Mouse (Mus musculus) heart, embryonic 15.5 days (tissue): ENCODE measurements around the gene Actn4. TPM values are rescaled to one million over a fixed set of nuclear protein-coding genes. Genes with fewer than 3 reads are reported as not detected.
A peak's percentile ranks its signal among the peaks of the same experiment; 100 is the strongest.

Experiments
- ATAC-seq: fragments of 200-750 bp; cut with Nextera tagmentation; replicated peaks from 2 replicates; pipeline ENCODE4 v1.8.0; 2017; ENCODE audit warnings: low read depth, moderate TSS enrichment; ENCODE audit not compliant: insufficient number of reproducible peaks, insufficient read depth, low FRiP score
- H3K27ac ChIP-seq: fragments of 300-500 bp; sonication (generic); 2 replicates; pipeline ENCODE4 v1.5.1; 2015; ENCODE audit warnings: mild to moderate bottlenecking, inconsistent platforms
- H3K27me3 ChIP-seq: fragments of 300-500 bp; sonication (generic); 2 replicates; pipeline ENCODE4 v1.6.1; 2015; ENCODE audit warnings: inconsistent platforms
- H3K36me3 ChIP-seq: fragments of 300-500 bp; sonication (generic); 2 replicates; pipeline ENCODE4 v1.6.1; 2015; ENCODE audit warnings: mild to moderate bottlenecking, inconsistent platforms
- H3K4me1 ChIP-seq: fragments of 300-500 bp; sonication (generic); replicated peaks from 2 replicates; pipeline ENCODE4 v1.6.1; 2015; ENCODE audit warnings: inconsistent platforms
- H3K4me2 ChIP-seq: fragments of 300-500 bp; sonication (generic); 2 replicates; pipeline ENCODE4 v1.6.1; 2015; ENCODE audit warnings: inconsistent platforms, mild to moderate bottlenecking, moderate library complexity
- H3K4me3 ChIP-seq: fragments of 300-500 bp; sonication (generic); 2 replicates; pipeline ENCODE4 v1.5.1; 2015; ENCODE audit warnings: mild to moderate bottlenecking, inconsistent platforms
- H3K9ac ChIP-seq: fragments of 300-500 bp; sonication (generic); 2 replicates; pipeline ENCODE4 v1.6.1; 2015; ENCODE audit warnings: mild to moderate bottlenecking, inconsistent platforms
- H3K9me3 ChIP-seq: fragments of 300-500 bp; sonication (generic); replicated peaks from 2 replicates; pipeline ENCODE4 v1.6.1; 2016; ENCODE audit warnings: inconsistent platforms
- WGBS: fragments of 180-500 bp; shearing (Covaris S2); methylation state at CpG from one replicate; pipeline ENCODE4 v1.1.7; 2015; ENCODE audit warnings: mixed read lengths; 5-methylcytosine and 5-hydroxymethylcytosine counted together
- polyA plus RNA-seq: library from polyadenylated mRNA; unstranded; fragments of >200 nt; fragmentation: Nextera tagmentation; extraction: Ambion mirVana; gene quantifications from 2 replicates; pipeline ENCODE4 v1.2.1, GENCODE M21; 2015

The Actn4 gene
- polyA plus RNA-seq = 236 and 281 TPM in 2 replicates

DNA sequence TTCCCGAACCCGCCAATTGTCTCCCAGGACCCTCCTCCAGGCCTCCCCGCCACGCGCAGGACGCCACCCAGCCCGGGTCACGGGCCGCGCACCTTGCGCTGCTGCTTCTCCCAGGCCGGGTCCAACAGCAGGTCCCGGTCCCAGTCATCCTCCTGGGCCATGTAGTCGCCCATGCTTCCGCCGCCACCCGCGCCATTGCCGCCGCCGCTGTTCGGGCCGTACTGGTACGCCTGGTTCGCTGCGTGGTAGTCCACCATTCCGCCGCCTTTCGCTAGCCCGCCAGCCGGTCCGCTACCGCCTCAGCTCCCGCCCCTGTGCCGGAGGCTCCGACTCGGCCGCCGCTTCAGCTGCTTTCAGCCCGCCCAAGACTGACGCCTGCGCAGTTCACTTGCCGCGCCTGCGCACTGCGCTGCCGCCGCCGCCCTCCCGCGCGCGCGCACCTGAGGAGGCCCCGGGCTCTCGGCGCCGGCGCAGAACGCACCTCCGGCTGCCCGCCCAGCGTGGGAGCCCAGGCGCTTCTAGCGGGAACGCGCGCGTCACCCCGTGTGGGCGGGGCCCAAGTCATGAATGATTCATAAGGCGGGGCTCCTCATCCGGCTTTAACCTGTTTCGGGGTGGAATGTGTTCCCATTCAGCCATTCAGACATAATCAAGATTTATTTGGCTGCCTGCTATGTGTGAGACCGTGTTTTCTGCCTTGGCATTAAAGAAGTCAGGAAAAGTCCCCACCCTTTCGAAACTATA, at the start of gene Actn4:
TSS of gene Actn4 (minus strand) at position 414 of the 744 bp plus-strand sequence.
- Histone ChIP-seq H3K27ac (peak within 1 kb of the TSS; percentile 97), H3K4me1 (peaks cover 52% of the 10 kb centered on the region), H3K9me3 (no peaks in the 10 kb centered on the region), H3K4me3 (peak within 1 kb of the TSS; percentile 83), H3K9ac (peak within 1 kb of the TSS; percentile 99), H3K4me2 (peak within 1 kb of the TSS; percentile 83), H3K36me3 (no peaks in the 10 kb centered on the region), H3K27me3 (no peaks in the 10 kb centered on the region)
- ATAC-seq = peak; percentile 90
- under 1% methylated on average over 74 of the region's 76 CpGs for WGBS

DNA sequence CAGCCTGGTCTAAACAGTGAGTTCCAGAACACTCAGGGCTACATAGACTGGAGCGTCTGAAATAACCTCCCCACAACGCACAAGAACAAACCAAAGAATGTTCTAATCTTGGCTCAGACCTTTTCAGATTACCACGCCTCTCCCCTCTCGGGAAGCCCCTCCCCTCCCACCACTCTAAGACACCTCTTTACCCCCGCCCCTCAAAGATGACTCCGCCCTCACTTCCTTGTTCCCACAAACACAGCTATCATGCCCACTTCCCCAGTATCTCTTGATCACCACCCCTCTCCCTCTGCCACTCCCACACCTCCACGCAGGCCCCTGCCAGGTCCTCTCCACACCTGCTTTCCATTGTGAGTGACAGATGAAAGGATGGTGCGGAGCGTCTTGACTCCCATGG, 46.6 kb upstream of the Actn4 start:
- H3K9ac ChIP-seq = no peak overlapping the region
- no peak for ATAC-seq
- 56% methylated on average over 9 of the region's 9 CpGs for WGBS
- no peak overlapping the region for H3K4me2 ChIP-seq
- H3K27me3 ChIP-seq = no peaks in the 10 kb centered on the region
- no peak overlapping the region for H3K4me3 ChIP-seq
- no peaks in the 10 kb centered on the region for H3K4me1 ChIP-seq
- no peaks in the 10 kb centered on the region for H3K9me3 ChIP-seq
- no peak overlapping the region for H3K27ac ChIP-seq
- H3K36me3 ChIP-seq = no peaks in the 10 kb centered on the region

DNA sequence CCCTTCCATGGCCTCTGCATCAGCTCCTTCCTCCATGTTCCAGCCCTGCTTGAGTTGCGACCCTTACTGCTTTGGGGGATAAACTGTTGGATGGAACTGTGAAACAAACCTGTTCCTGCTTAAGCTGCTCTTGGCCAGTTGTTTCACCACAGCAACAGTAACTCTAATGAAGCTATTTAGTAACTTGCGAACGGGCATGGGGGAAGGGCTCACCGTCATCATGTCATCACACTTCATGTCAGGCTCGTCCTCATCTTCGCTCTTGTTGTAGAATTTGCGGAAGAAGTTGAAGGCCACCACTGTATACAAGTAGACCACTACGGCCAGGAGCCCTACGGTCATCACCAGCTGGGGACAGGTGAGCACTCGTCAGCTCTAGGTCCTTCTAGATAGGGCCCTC, 46.0 kb upstream of the Actn4 start:
- Histone ChIP-seq H3K36me3 (no peaks in the 10 kb centered on the region), H3K4me1 (no peaks in the 10 kb centered on the region), H3K4me3 (no peak overlapping the region), H3K27ac (no peak overlapping the region), H3K9ac (no peak overlapping the region), H3K9me3 (no peaks in the 10 kb centered on the region), H3K4me2 (no peak overlapping the region), H3K27me3 (no peaks in the 10 kb centered on the region)
- no peak for ATAC-seq
- 89% methylated on average over 10 of the region's 10 CpGs for WGBS

DNA sequence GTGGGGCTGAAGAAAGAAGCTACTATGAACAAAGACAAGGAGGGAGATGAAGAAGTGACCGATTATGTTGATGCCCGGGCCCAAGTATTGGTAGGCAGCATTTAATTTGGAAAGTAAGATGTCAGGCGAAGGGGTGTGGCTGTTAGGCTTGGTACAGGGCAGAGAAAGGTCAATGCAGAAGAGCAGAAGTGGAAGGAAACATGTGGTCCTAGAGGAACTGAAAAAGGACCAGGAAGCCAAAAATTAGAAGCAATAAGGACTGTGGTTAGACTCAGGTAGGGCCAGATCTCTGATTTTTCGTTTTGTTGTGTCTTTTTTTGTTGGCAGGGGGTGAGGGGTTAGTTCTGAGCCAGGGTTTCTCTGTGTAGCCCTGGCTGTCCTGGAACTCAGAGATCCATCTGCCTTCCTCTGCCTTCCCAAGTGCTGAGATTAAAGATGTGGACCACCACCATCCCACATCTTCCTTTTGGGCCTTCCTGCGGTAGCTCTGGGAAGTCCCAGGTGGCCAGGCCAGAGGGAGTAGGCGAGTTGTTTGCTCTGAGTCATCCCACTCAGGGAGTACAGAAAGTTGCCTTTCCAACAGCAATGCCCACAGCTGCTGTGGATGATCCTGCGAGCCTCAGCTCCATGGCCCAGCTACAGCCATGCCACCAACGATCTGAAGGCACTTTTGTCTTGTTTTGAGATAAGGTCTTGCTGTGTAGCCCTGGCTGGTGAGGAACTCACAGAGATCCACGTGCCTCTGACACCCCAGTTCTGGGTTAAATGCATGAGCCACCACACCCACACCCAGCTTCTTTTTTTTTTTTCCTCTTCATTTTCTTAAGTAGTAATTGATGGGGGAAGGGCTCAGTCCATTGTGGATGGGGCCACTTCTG, 45.3 kb upstream of the Actn4 start:
- Histone ChIP-seq H3K27me3 (no peaks in the 10 kb centered on the region), H3K27ac (no peak overlapping the region), H3K4me1 (no peaks in the 10 kb centered on the region), H3K36me3 (no peaks in the 10 kb centered on the region), H3K9me3 (no peaks in the 10 kb centered on the region), H3K4me2 (no peak overlapping the region), H3K9ac (no peak overlapping the region), H3K4me3 (no peak overlapping the region)
- ATAC-seq = no peak
- 69% methylated on average over 9 of the region's 9 CpGs for WGBS

DNA sequence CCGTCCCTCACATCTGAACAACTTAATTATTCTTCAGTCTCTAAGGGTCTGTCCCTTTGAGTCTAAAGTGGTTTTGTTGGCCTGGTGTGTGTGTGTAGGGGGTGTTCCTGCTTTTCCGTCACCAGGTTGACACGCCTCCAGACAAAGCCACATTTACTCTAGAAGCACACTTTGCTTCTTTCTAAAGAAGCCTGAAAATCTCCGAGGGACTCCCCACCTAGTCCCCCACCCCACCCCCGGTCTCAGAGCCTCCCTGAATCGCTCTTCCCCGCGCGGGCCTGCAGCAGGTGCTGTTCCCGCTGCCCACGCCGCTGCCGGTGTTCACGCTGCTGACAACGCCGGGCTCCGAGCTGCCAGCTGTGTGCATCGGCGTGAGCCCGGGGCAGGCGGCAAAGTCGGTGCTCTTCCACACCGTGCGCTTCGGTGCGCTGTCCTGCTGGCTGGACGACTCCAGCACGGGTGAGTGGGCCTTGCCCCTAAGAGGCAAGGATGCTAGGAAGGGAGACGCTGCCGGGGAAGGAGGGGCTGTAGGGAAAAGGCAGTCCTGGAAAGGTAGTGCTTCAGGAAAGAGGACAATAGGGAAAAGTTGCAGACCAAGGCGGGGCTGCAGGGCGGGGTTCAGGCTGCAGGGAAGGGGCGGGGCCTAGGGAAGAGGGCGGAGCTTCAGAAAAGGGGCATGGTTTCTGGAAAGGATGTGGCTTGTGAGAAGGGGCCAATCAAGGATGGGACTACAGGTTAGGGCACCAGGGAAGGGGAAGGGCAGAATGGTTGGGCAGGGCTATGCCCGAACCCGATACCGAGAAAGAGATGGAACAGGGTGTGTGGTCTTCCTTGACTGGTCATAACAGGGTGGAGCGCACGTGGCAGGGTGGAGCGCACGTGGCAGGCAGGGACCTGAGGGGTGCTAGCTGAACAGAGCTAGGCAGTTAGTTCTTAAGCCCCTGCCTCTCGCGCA, 38.8 kb upstream of the Actn4 start:
- peak; percentile 50 for ATAC-seq
- 6% methylated on average over 43 of the region's 43 CpGs for WGBS

DNA sequence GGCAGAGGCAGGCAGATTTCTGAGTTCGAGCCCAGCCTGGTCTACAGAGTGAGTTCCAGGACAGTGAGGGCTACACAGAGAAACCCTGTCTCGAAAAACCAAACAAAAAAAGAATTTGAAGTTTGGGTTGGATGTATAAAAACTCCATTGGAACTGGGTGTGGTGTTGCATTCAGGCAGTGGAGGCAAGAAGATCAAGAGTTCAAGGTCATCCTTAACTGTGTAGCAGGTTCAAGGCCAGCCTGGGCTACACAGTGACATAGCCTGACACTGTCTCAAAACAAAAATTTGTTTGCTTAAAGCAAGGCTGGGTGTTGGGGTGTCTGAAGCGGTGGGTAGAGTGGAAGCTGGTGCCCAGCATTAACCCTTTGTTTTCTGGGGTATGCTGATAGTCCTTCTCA, 31.3 kb upstream of the Actn4 start:
- 76% methylated on average over 3 of the region's 3 CpGs for WGBS
- ATAC-seq = no peak
- no peaks in the 10 kb centered on the region for H3K9me3 ChIP-seq
- no peaks in the 10 kb centered on the region for H3K27me3 ChIP-seq
- no peak overlapping the region for H3K27ac ChIP-seq
- no peak overlapping the region for H3K4me2 ChIP-seq
- H3K36me3 ChIP-seq = no peaks in the 10 kb centered on the region
- no peaks in the 10 kb centered on the region for H3K4me1 ChIP-seq
- H3K9ac ChIP-seq = no peak overlapping the region
- H3K4me3 ChIP-seq = no peak overlapping the region

More for the DNA sequence above, 38.8 kb upstream of the Actn4 start:
- Histone ChIP-seq H3K4me2 (peak overlapping the region; percentile 87), H3K27ac (no peak overlapping the region), H3K9me3 (no peaks in the 10 kb centered on the region), H3K4me1 (peaks cover 9% of the 10 kb centered on the region), H3K27me3 (peaks cover 15% of the 10 kb centered on the region; the same call in 1 of the 2 replicates), H3K4me3 (peak overlapping the region; percentile 49), H3K9ac (peak overlapping the region; percentile 40), H3K36me3 (no peaks in the 10 kb centered on the region)

DNA sequence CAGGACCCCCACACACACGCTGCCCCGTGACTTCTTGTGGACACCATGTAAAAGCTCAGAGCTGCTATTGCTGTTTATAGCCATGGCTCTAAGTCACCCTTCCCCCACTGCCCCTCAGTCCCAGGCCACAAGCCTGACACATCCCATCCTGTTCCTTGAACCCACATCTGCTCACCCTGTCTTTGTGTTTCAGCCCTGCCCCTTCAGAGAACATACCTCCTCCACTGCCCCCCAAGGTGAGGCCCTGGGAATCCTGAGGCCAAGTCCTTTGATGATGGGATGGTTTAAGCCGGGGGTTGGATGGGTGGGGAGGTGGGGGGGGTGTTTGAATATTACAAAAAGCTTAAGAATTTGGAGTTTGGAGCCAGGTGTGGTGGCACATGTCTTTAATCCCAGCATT, 30.9 kb upstream of the Actn4 start:
- 80% methylated on average over 3 of the region's 3 CpGs for WGBS
- H3K9ac ChIP-seq = no peak overlapping the region
- H3K4me1 ChIP-seq = no peaks in the 10 kb centered on the region
- H3K27me3 ChIP-seq = no peaks in the 10 kb centered on the region
- H3K36me3 ChIP-seq = no peaks in the 10 kb centered on the region
- ATAC-seq = no peak
- no peak overlapping the region for H3K4me3 ChIP-seq
- H3K4me2 ChIP-seq = no peak overlapping the region
- no peaks in the 10 kb centered on the region for H3K9me3 ChIP-seq
- no peak overlapping the region for H3K27ac ChIP-seq

DNA sequence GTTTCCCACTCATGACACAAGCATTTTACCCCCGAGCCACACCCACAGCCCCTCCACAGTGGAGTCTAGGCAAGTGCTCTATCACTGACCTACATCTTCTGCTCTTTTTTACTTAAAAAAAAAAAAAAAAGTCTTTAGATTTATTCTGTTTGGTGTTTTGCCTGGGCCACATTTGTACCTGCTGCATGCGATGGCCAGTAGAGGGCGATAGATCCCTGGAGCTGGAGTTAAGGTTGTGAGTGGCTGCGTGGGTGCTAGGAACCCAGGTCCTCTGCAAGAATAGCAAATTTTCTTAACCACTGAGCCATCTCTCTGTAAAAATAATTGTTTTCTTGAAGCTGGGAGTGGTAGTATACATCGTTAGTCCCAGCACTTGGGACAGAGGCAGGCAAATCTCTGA, 29.5 kb upstream of the Actn4 start:
- ATAC-seq = no peak
- no peaks in the 10 kb centered on the region for H3K36me3 ChIP-seq
- H3K27ac ChIP-seq = no peak overlapping the region
- no peaks in the 10 kb centered on the region for H3K9me3 ChIP-seq
- H3K4me1 ChIP-seq = no peaks in the 10 kb centered on the region
- H3K9ac ChIP-seq = no peak overlapping the region
- no peaks in the 10 kb centered on the region for H3K27me3 ChIP-seq
- no peak overlapping the region for H3K4me2 ChIP-seq
- no peak overlapping the region for H3K4me3 ChIP-seq
- WGBS = 64% methylated on average over 5 of the region's 5 CpGs

DNA sequence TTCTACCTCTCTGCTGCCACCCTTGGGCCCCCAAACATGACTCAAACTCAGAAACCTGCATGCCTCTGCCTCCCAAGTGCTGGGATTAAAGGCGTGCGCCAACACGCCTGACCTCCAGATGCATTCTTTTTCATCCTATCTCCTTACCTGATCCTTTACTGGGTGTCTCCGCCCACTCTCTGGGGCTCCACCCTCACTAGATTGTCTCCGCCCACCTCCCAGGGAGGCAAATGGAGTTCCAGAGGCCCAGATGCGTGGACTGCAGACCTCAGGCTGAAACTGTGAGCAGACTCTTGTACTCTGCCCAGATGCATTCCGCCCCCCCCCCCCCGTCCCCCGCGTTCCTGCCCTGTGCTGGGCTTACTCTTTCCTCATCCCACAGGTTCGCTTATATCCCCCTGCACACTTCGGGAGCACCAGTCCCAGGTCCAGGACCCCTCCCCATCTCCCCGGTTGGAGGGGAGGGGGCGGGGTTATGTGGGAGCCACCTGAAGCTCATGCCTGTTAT, 28.7 kb upstream of the Actn4 start:
- Histone ChIP-seq H3K9ac (no peak overlapping the region), H3K4me3 (no peak overlapping the region), H3K36me3 (no peaks in the 10 kb centered on the region), H3K27me3 (no peaks in the 10 kb centered on the region), H3K9me3 (no peaks in the 10 kb centered on the region), H3K4me1 (no peaks in the 10 kb centered on the region), H3K27ac (no peak overlapping the region), H3K4me2 (no peak overlapping the region)
- 57% methylated on average over 14 of the region's 14 CpGs for WGBS
- no peak for ATAC-seq

DNA sequence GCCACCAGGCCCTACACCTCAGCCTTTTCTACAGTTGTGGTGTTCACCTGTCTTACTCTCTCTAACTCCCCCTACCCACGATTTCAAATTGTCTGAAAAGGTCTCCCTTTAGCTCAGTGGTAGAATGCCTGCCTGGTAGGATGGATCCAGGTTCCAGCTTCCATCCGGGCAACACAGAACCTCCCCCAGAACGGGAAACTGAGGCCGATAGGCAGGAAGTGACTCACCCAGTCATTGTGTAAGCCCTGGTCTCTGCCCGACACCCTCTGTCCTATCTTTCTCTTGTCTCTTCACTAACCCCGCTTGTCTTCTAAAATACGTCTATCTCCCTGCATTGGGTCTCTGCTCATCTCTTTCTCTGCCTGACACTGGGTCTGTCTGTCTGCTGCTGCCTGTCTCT, 23.1 kb upstream of the Actn4 start:
- Histone ChIP-seq H3K4me3 (no peak overlapping the region), H3K9ac (no peak overlapping the region), H3K4me1 (peaks cover 17% of the 10 kb centered on the region), H3K4me2 (no peak overlapping the region), H3K27ac (no peak overlapping the region), H3K27me3 (no peaks in the 10 kb centered on the region), H3K9me3 (no peaks in the 10 kb centered on the region), H3K36me3 (no peaks in the 10 kb centered on the region)
- ATAC-seq = no peak
- WGBS = 72% methylated on average over 7 of the region's 7 CpGs

DNA sequence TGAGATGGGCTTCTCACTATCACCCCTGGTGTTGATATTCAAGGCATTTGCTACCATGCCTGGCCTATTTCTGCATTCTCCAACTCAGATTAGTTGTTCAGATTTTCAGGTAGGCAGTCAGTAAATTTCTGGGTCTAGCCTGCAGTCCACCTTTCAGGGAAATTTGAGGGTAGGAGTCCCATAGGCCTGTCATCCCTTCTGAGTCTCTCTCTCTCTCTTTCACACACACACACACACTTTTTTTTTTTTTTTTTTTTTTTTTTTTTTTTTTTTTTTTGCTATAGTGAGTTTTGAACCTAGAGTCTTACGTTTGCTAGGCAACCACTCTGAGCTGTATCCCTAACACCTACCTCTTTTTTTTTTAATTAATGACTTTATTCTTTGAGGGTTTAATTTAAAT, 22.3 kb upstream of the Actn4 start:
- Histone ChIP-seq H3K27me3 (no peaks in the 10 kb centered on the region), H3K4me2 (no peak overlapping the region), H3K4me1 (peaks cover 18% of the 10 kb centered on the region), H3K4me3 (no peak overlapping the region), H3K27ac (no peak overlapping the region), H3K9ac (no peak overlapping the region), H3K36me3 (peaks cover under 1% of the 10 kb centered on the region; the same call in 1 of the 2 replicates), H3K9me3 (no peaks in the 10 kb centered on the region)
- ATAC-seq = no peak
- WGBS = 89% methylated on average over 1 of the region's 1 CpGs
